Mouse (Mus musculus): ENCODE measurements around the gene Pspn.

GRCm38 (mm10) chr17:57019693-57020092 lies 19.9 kb upstream of the Pspn start:
- no peak for TF ChIP-seq CTCF (IDR thresholded peaks at IDR 0.05; ENCODE audit: low read depth)
- TF ChIP-seq EP300 (IDR thresholded peaks at IDR 0.05; ENCODE audit: low read depth), result no peak

Measured in heart, postnatal 0 days (tissue).